Mouse (Mus musculus): ENCODE data around the gene Wwox. TPM values are rescaled to one million over a fixed set of nuclear protein-coding genes. Genes with fewer than 3 reads are reported as not detected.

The Wwox gene
- polyA plus RNA-seq, 1 experiment from 2014 or later, result 20.2 TPM

DNA sequence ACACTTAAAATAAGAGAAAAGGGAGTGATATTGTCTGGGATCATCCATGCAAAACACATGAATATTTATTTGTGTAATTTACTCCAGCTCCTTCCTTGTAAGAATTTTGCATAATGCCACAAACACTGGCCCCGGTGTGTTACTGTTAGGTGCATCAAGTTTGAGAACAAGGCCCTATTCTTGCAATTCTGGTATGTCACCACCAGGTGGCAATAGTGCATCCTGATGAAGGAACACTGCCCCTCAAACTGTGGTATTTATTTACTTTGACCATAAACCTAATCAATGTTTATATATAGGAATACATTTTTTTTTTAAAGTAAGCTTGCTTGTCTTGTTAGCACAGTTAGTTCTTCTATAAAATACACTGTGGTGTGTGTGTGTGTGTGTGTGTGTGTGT is 493.8 kb downstream of the Wwox start:
- Histone ChIP-seq H3K9ac (replicated peaks; ENCODE audit: low read length) (no peak overlapping the region), H3K4me2 (replicated peaks; ENCODE audit: low read depth, low read length) (no peak overlapping the region), H3K9me3 (ENCODE audit: low read length) (no peaks in the 10 kb centered on the region; the same call in 1 of the 2 replicates), H3K27me3 (ENCODE audit: insufficient read depth, low read length) (no peaks in the 10 kb centered on the region), H3K4me1 (ENCODE audit: insufficient read depth, low read length) (peaks cover 14% of the 10 kb centered on the region), H3K27ac (ENCODE audit: low read length) (no peak overlapping the region), H3K36me3 (ENCODE audit: insufficient read depth, low read length) (no peaks in the 10 kb centered on the region), H3K4me3 (ENCODE audit: low read length) (no peak overlapping the region)
- no peak for ATAC-seq (ENCODE audit: low FRiP score, low TSS enrichment)
- WGBS, result 78% methylated on average over 1 of the region's 1 CpGs

DNA sequence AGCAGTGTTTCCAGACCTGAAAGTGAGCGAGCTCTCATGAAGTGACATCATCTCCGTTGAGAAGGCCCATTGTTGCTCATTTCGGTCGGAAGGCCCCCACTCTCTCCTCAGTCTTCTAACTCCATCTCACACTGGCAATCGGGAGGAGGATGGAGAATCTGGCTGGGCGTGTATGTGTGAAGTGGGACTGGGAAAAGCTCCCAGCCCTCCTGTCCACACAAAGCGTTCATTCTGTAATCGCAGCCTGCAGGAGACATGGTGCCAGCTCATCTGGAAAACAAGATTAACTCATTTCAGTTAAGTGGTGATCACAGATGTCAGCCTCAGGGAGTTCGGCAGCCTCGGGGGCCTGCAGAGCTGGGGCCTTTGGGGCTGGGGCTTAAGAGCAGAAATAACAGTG is 497.4 kb downstream of the Wwox start:
- WGBS, result 58% methylated on average over 10 of the region's 10 CpGs
- no peaks in the 10 kb centered on the region; the same call in 1 of the 2 replicates for H3K9me3 ChIP-seq (ENCODE audit: low read length)
- no peaks in the 10 kb centered on the region for H3K27me3 ChIP-seq (ENCODE audit: insufficient read depth, low read length)
- no peak overlapping the region for H3K4me2 ChIP-seq (replicated peaks; ENCODE audit: low read depth, low read length)
- ATAC-seq (ENCODE audit: low FRiP score, low TSS enrichment), result no peak
- H3K9ac ChIP-seq (replicated peaks; ENCODE audit: low read length), result no peak overlapping the region
- H3K4me3 ChIP-seq (ENCODE audit: low read length), result no peak overlapping the region
- H3K36me3 ChIP-seq (ENCODE audit: insufficient read depth, low read length), result no peaks in the 10 kb centered on the region
- no peak overlapping the region for H3K27ac ChIP-seq (ENCODE audit: low read length)
- H3K4me1 ChIP-seq (ENCODE audit: insufficient read depth, low read length), result peaks cover 12% of the 10 kb centered on the region

DNA sequence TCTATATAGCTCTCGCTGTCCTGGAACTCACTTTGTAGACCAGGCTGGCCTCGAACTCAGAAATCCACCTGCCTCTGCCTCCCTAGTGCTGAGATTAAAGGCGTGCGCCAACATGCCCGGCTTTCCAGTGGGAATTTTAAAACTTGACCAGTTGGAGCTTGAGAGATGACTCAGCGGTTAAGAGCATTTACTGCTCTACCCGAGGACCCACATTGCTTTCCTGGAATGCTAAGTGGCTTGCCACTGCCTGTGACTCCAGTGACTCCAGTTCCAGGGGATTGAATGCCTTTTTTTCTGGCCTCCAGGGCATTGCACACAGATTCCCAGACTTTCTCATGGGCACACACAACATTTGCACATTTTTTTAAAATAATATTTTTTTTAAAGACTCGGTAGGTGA is 499.9 kb downstream of the Wwox start:
- no peaks in the 10 kb centered on the region for H3K9me3 ChIP-seq (ENCODE audit: low read length)
- 0 out of 2 replicates have a peak, but pooled peaks cover 6% of the 10 kb centered on the region for H3K4me1 ChIP-seq (ENCODE audit: insufficient read depth, low read length)
- no peak for ATAC-seq (ENCODE audit: low FRiP score, low TSS enrichment)
- H3K4me2 ChIP-seq (replicated peaks; ENCODE audit: low read depth, low read length), result no peak overlapping the region
- no peaks in the 10 kb centered on the region for H3K27me3 ChIP-seq (ENCODE audit: insufficient read depth, low read length)
- no peak overlapping the region for H3K4me3 ChIP-seq (ENCODE audit: low read length)
- 88% methylated on average over 8 of the region's 8 CpGs for WGBS
- no peak overlapping the region for H3K9ac ChIP-seq (replicated peaks; ENCODE audit: low read length)
- H3K27ac ChIP-seq (ENCODE audit: low read length), result no peak overlapping the region
- no peaks in the 10 kb centered on the region for H3K36me3 ChIP-seq (ENCODE audit: insufficient read depth, low read length)

DNA sequence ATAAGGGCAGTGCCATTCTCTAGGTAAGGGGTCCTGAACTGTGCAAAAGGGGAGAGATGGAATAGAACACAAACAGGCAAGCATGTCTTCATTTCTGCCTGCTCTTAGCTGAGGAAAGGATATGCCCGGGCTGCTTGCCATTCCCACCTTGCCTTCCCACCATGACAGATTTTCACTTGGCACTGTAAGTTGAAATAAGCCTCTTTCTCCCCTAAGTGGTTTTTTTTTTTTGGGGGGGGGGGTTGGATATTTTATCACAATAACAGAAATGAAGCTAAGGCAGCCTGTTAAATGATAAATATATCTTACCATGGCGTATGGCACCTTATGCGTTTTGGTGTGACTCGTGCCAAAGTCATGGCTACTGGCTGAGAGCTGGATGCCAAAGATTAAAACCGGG is 501.6 kb downstream of the Wwox start:
- Histone ChIP-seq H3K4me1 (ENCODE audit: insufficient read depth, low read length) (0 out of 2 replicates have a peak, but pooled peaks cover 6% of the 10 kb centered on the region), H3K9ac (replicated peaks; ENCODE audit: low read length) (no peak overlapping the region), H3K4me2 (replicated peaks; ENCODE audit: low read depth, low read length) (no peak overlapping the region), H3K4me3 (ENCODE audit: low read length) (no peak overlapping the region), H3K9me3 (ENCODE audit: low read length) (no peaks in the 10 kb centered on the region), H3K27ac (ENCODE audit: low read length) (no peak overlapping the region), H3K27me3 (ENCODE audit: insufficient read depth, low read length) (no peaks in the 10 kb centered on the region), H3K36me3 (ENCODE audit: insufficient read depth, low read length) (no peaks in the 10 kb centered on the region)
- no peak for ATAC-seq (ENCODE audit: low FRiP score, low TSS enrichment)
- 84% methylated on average over 5 of the region's 5 CpGs for WGBS

DNA sequence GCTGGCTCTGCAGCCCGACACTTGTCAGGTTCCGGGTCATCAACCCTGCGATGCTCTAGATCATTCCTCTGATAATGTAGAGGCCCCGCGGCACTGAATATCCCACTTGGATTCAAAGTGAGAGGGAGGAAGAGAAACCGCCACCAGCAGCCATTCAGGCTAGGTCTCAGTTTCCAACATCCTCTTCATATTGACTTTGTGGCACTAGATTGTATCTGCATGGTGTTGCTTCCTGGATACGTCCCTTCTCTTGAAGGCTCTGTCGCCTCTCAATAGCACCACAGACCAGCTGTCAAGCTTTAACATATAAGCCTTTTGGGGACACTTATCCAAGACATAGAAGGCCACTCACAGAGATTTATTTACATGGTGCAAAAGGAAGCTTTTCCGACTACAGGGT is 502.2 kb downstream of the Wwox start:
- H3K4me1 ChIP-seq (ENCODE audit: insufficient read depth, low read length), result 0 out of 2 replicates have a peak, but pooled peaks cover 6% of the 10 kb centered on the region
- no peak overlapping the region for H3K4me3 ChIP-seq (ENCODE audit: low read length)
- H3K9ac ChIP-seq (replicated peaks; ENCODE audit: low read length), result no peak overlapping the region
- no peaks in the 10 kb centered on the region for H3K36me3 ChIP-seq (ENCODE audit: insufficient read depth, low read length)
- no peaks in the 10 kb centered on the region for H3K27me3 ChIP-seq (ENCODE audit: insufficient read depth, low read length)
- 34% methylated on average over 9 of the region's 9 CpGs for WGBS
- H3K27ac ChIP-seq (ENCODE audit: low read length), result no peak overlapping the region
- no peak for ATAC-seq (ENCODE audit: low FRiP score, low TSS enrichment)
- no peak overlapping the region for H3K4me2 ChIP-seq (replicated peaks; ENCODE audit: low read depth, low read length)
- no peaks in the 10 kb centered on the region for H3K9me3 ChIP-seq (ENCODE audit: low read length)

DNA sequence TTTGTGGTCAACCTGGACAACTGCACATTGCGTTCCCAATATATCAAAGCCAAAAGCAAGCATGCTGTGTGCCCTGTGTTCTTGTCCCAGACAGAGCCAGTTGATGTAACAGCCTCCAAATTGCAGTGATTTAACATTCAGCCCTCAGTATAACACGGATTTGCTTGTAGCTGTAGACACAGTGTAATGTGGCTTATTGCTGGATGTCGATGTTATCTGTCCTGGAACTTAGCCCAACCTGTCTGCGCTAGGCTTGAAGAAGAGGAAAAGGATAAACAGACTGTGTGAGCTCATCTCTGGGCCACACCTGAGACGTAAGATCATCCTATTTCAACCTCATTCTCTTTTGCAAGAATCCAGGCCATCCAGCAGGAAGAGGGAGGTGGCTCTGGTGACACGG is 508.5 kb downstream of the Wwox start:
- no peak for ATAC-seq (ENCODE audit: low FRiP score, low TSS enrichment)
- no peaks in the 10 kb centered on the region for H3K9me3 ChIP-seq (ENCODE audit: low read length)
- no peaks in the 10 kb centered on the region for H3K4me1 ChIP-seq (ENCODE audit: insufficient read depth, low read length)
- H3K36me3 ChIP-seq (ENCODE audit: insufficient read depth, low read length), result no peaks in the 10 kb centered on the region
- WGBS, result 66% methylated on average over 6 of the region's 6 CpGs
- H3K4me2 ChIP-seq (replicated peaks; ENCODE audit: low read depth, low read length), result no peak overlapping the region
- H3K9ac ChIP-seq (replicated peaks; ENCODE audit: low read length), result no peak overlapping the region
- H3K27ac ChIP-seq (ENCODE audit: low read length), result no peak overlapping the region
- H3K4me3 ChIP-seq (ENCODE audit: low read length), result no peak overlapping the region
- no peaks in the 10 kb centered on the region for H3K27me3 ChIP-seq (ENCODE audit: insufficient read depth, low read length)

DNA sequence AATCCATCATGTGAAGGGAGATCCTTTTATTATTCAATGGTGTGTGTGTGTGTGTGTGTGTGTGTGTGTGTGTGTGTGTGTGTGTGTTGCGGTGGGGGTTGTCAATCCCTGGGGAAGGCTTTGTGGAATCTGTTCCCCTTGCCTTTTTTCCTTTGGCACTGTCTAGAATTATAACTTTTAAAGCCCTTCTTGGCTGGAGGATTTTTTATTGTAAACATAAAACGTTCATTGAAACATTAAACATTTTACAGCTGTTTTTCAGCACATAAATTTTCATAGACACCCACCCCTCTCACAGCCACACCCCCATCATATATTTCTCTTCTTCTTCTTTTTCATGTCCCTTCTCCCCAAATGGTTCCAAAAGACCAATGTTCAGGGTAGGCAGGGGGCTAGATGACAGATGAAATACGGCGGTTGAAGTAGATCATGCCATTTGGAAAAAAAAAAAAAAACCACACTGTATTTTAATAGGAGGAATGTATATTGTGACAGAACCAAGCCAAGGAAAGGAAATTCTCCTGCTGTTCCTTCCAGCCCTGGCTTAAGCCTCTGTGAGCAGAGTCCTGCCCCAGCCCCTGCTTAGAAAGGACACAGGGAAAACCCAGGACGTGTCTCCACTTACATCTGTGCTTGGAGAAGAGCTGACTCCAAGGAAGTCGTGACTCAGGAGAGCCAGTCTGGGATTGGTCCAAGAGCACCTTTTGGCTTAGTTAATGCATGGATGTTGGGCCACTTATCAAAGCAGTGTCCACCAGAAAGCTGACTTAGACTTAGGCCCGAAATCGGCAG is 517.1 kb downstream of the Wwox start:
- H3K4me3 ChIP-seq (ENCODE audit: low read length), result no peak overlapping the region
- 44% methylated on average over 8 of the region's 8 CpGs for WGBS
- peak; percentile 60 for ATAC-seq (ENCODE audit: low FRiP score, low TSS enrichment)
- H3K4me1 ChIP-seq (ENCODE audit: insufficient read depth, low read length), result peaks cover 18% of the 10 kb centered on the region
- no peak overlapping the region for H3K4me2 ChIP-seq (replicated peaks; ENCODE audit: low read depth, low read length)
- H3K27ac ChIP-seq (ENCODE audit: low read length), result peak overlapping the region; percentile 59; the same call in 1 of the 2 replicates
- no peak overlapping the region for H3K9ac ChIP-seq (replicated peaks; ENCODE audit: low read length)
- H3K36me3 ChIP-seq (ENCODE audit: insufficient read depth, low read length), result no peaks in the 10 kb centered on the region
- no peaks in the 10 kb centered on the region for H3K9me3 ChIP-seq (ENCODE audit: low read length)
- H3K27me3 ChIP-seq (ENCODE audit: insufficient read depth, low read length), result no peaks in the 10 kb centered on the region

DNA sequence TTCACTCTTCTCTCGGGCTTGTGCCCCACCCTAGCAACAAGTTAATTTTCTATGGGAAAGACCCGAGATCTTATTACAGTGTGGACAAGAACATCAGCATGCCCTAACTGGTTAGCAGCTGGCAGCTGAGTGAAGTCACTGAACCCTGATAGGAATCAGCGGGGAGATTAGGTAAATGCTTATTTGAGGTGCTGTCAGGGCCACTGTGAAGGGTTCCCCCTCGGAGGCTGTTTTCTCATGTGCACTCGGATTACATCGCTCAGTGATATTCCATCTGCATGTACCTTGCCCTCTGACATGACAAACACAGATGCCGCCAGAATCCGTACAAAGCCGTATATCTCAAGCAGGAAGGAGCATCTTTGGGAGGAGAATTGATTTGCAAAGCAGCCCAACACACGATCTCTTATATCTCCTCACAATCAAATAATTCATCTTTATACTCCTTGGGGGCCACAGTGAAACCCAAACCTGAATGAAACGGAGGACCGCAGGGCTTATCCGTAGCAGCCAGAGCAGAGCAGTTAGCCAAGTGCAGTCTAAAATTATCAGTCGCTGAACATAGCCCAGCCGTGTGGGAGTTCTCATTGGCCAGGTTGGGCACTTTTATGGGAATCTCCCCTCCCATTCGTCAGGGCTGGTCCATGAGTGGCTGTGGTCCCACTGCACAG is 519.1 kb downstream of the Wwox start:
- WGBS, result 22% methylated on average over 16 of the region's 16 CpGs
- H3K9ac ChIP-seq (replicated peaks; ENCODE audit: low read length), result no peak overlapping the region
- no peak overlapping the region for H3K27ac ChIP-seq (ENCODE audit: low read length)
- peak; percentile 59 for ATAC-seq (ENCODE audit: low FRiP score, low TSS enrichment)
- H3K4me3 ChIP-seq (ENCODE audit: low read length), result no peak overlapping the region
- no peak overlapping the region for H3K4me2 ChIP-seq (replicated peaks; ENCODE audit: low read depth, low read length)
- no peaks in the 10 kb centered on the region for H3K27me3 ChIP-seq (ENCODE audit: insufficient read depth, low read length)
- H3K9me3 ChIP-seq (ENCODE audit: low read length), result no peaks in the 10 kb centered on the region
- no peaks in the 10 kb centered on the region for H3K36me3 ChIP-seq (ENCODE audit: insufficient read depth, low read length)
- H3K4me1 ChIP-seq (ENCODE audit: insufficient read depth, low read length), result peaks cover 18% of the 10 kb centered on the region

DNA sequence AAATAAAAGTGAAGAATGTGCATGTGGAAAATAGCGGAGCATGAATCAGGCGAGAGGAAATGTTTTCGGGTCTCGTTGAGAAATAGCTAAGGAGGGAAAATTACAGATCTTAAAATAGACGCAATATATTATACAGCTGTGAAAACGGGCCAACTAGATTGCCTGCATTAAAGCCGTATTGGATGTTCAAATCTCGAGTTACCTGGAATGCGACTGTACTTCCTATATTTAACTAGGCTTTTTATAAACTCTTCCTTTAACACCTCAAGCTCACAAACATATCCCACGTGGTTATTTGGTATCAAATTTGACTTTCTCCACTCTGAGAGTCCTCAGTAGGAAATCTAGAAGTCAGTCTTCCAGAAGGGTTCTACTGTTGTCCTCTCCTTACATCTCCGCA is 520.0 kb downstream of the Wwox start:
- Histone ChIP-seq H3K4me1 (ENCODE audit: insufficient read depth, low read length) (peaks cover 18% of the 10 kb centered on the region), H3K4me2 (replicated peaks; ENCODE audit: low read depth, low read length) (no peak overlapping the region), H3K27me3 (ENCODE audit: insufficient read depth, low read length) (no peaks in the 10 kb centered on the region), H3K27ac (ENCODE audit: low read length) (no peak overlapping the region), H3K9me3 (ENCODE audit: low read length) (no peaks in the 10 kb centered on the region), H3K9ac (replicated peaks; ENCODE audit: low read length) (no peak overlapping the region), H3K36me3 (ENCODE audit: insufficient read depth, low read length) (no peaks in the 10 kb centered on the region), H3K4me3 (ENCODE audit: low read length) (no peak overlapping the region)
- ATAC-seq (ENCODE audit: low FRiP score, low TSS enrichment), result no peak
- 36% methylated on average over 11 of the region's 11 CpGs for WGBS

DNA sequence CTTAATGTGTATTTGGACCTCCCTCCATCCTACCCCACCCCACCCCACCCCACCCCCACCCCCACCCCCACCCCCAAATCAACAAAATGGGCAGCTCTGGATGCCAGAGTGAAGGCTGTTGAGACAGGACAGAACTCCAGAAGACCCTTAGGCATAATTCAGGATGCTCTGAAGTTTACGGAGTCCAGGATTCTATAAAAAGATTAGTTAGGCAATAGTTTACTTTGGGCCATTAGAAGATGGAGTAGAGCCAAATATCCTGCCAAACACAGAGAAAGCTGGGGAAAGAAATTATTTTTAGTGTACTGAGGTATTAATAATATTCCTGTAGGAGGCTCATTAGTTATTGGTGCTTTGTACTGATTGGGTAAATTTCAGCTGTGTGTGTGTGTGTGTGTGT is 523.0 kb downstream of the Wwox start:
- no peak overlapping the region for H3K9ac ChIP-seq (replicated peaks; ENCODE audit: low read length)
- peaks cover 10% of the 10 kb centered on the region for H3K4me1 ChIP-seq (ENCODE audit: insufficient read depth, low read length)
- ATAC-seq (ENCODE audit: low FRiP score, low TSS enrichment), result no peak
- H3K27ac ChIP-seq (ENCODE audit: low read length), result no peak overlapping the region
- H3K4me2 ChIP-seq (replicated peaks; ENCODE audit: low read depth, low read length), result no peak overlapping the region
- H3K4me3 ChIP-seq (ENCODE audit: low read length), result no peak overlapping the region
- H3K9me3 ChIP-seq (ENCODE audit: low read length), result peaks cover 8% of the 10 kb centered on the region; the same call in 1 of the 2 replicates
- no peaks in the 10 kb centered on the region for H3K36me3 ChIP-seq (ENCODE audit: insufficient read depth, low read length)
- WGBS, result 48% methylated on average over 1 of the region's 1 CpGs
- H3K27me3 ChIP-seq (ENCODE audit: insufficient read depth, low read length), result no peaks in the 10 kb centered on the region

Data from kidney, embryonic 16.5 days (tissue).